Mouse (Mus musculus) heart, adult 2 months (tissue): ENCODE data around the gene H2-DMa.

ENCODE experiments used
- CTCF ChIP-seq: fragments of 200-600 bp; IDR thresholded peaks from 2 replicates; pipeline ENCODE4 v1.8.1; 2022; ENCODE audit warnings: antibody characterized with exemption, mild to moderate bottlenecking, moderate library complexity
- EP300 ChIP-seq: fragments of 200-500 bp; IDR thresholded peaks from 2 replicates; pipeline ENCODE4 v1.6.1; 2011; ENCODE audit warnings: low read depth, low read length, control low read depth; ENCODE audit not compliant: insufficient read depth
- POLR2A ChIP-seq: fragments of 200-500 bp; IDR thresholded peaks from 2 replicates; pipeline ENCODE4 v1.6.1; 2011; ENCODE audit warnings: mild to moderate bottlenecking, low read depth, low read length, control low read depth; ENCODE audit not compliant: insufficient read depth

GRCm38 (mm10) chr17:34090923-34091322 lies 28.4 kb upstream of the H2-DMa start:
- TF ChIP-seq POLR2A (no peak), CTCF (peak; percentile 16; the same call in 1 of the 2 replicates), EP300 (no peak)
